Mouse (Mus musculus) A20 (cell line): Measurements from ENCODE around the gene Nelfb.
"Not testable (repeated sequence)": the region's sequence is repeated elsewhere in the genome, so short reads cannot be mapped to it uniquely, and the experiment has no call there.

Experiments
- DNase-seq: peaks from one replicate; pipeline ENCODE4 v3.0.0-alpha.2; 2011; ENCODE audit warnings: low read depth, low spot score

The Nelfb gene

GRCm38 (mm10) chr2:25211121-25211670, at the start of gene Nelfb:
Nelfb (minus strand) TSS chr2:25211489.
- peak; percentile 98 for DNase-seq

- DNase-seq = peak; percentile 52
Measured at GRCm38 (mm10) chr2:25258887-25259286, 47.6 kb upstream of the Nelfb start.

- DNase-seq = not testable (repeated sequence)
Measured at GRCm38 (mm10) chr2:25257250-25257649, 46.0 kb upstream of the Nelfb start.

- DNase-seq = peak; percentile 87
Measured at GRCm38 (mm10) chr2:25256443-25257109, 45.3 kb upstream of the Nelfb start.

- peak; percentile 94 for DNase-seq
Measured at GRCm38 (mm10) chr2:25255284-25255779, 44.0 kb upstream of the Nelfb start, which contains the start of gene Tmem203. Tmem203 (plus strand) TSS chr2:25255439.

GRCm38 (mm10) chr2:25252331-25252730, 41.0 kb upstream of the Nelfb start:
- peak; percentile 58 for DNase-seq

GRCm38 (mm10) chr2:25246183-25247072, 35.1 kb upstream of the Nelfb start, which contains the start of gene AL732309.1:
AL732309.1 (minus strand) TSS chr2:25246863.
- DNase-seq = no peak

GRCm38 (mm10) chr2:25244144-25244543, 32.9 kb upstream of the Nelfb start:
- DNase-seq = no peak

GRCm38 (mm10) chr2:25243342-25243741, 32.1 kb upstream of the Nelfb start:
- no peak for DNase-seq

GRCm38 (mm10) chr2:25242101-25242506, 30.8 kb upstream of the Nelfb start, which contains the start of the genes Rnf208 and Cysrt1:
Rnf208 (plus strand) TSS chr2:25242255.
Cysrt1 (minus strand) TSS chr2:25242452.
- peak; percentile 8 for DNase-seq

GRCm38 (mm10) chr2:25241438-25241775, 30.1 kb upstream of the Nelfb start:
- DNase-seq = no peak

- DNase-seq = peak; percentile 84
Measured at GRCm38 (mm10) chr2:25240723-25241437, 29.6 kb upstream of the Nelfb start.

- no peak for DNase-seq
Measured at GRCm38 (mm10) chr2:25240310-25240709, 29.0 kb upstream of the Nelfb start.

GRCm38 (mm10) chr2:25239766-25240165, 28.5 kb upstream of the Nelfb start:
- DNase-seq = no peak

GRCm38 (mm10) chr2:25238106-25238505, 26.8 kb upstream of the Nelfb start:
- DNase-seq = no peak

GRCm38 (mm10) chr2:25237522-25237921, 26.2 kb upstream of the Nelfb start:
- DNase-seq = no peak

- no peak for DNase-seq
Measured at GRCm38 (mm10) chr2:25236614-25237013, 25.3 kb upstream of the Nelfb start, which contains the start of gene Rnf224. Rnf224 (minus strand) TSS chr2:25236787.

GRCm38 (mm10) chr2:25234551-25235220, 23.4 kb upstream of the Nelfb start:
- no peak for DNase-seq

GRCm38 (mm10) chr2:25234050-25234449, 22.8 kb upstream of the Nelfb start, which contains the start of gene Slc34a3:
Slc34a3 (minus strand) TSS chr2:25234364.
- DNase-seq = no peak

- no peak for DNase-seq
Measured at GRCm38 (mm10) chr2:25233421-25233820, 22.1 kb upstream of the Nelfb start.

GRCm38 (mm10) chr2:25231038-25231437, 19.7 kb upstream of the Nelfb start:
- no peak for DNase-seq
